Mouse (Mus musculus) heart, embryonic 14.5 days (tissue): Measurements from ENCODE around the gene Thbd. TPM values are rescaled to one million over a fixed set of nuclear protein-coding genes. Genes with fewer than 3 reads are reported as not detected.

Experiments used
- ATAC-seq: fragments of 200-750 bp; cut with Nextera tagmentation; 2 replicates; pipeline ENCODE4 v1.8.0; 2017; ENCODE audit warnings: low read depth, moderate TSS enrichment; ENCODE audit not compliant: insufficient number of reproducible peaks, insufficient read depth, low FRiP score
- H3K27ac ChIP-seq, 2 experiments: fragments of 200-500 bp in 1 of 2; fragments of 300-500 bp in 1 of 2; sonication (generic) in 1 of 2; replicated peaks in 1 of 2; 2 replicates each; pipeline ENCODE4 v1.5.1; 2012 to 2014; ENCODE audit warnings: low read depth in 2 of 2, low read length in 2 of 2, control low read depth in 1 of 2, mild to moderate bottlenecking in 1 of 2, mixed read lengths in 1 of 2; ENCODE audit not compliant: control insufficient read depth in 1 of 2, insufficient read depth in 1 of 2
- H3K27me3 ChIP-seq: fragments of 300-500 bp; sonication (generic); 2 replicates; pipeline ENCODE4 v1.6.1; 2014; ENCODE audit warnings: mild to moderate bottlenecking, low read length, control low read depth; ENCODE audit not compliant: control insufficient read depth, insufficient read depth
- H3K36me3 ChIP-seq: fragments of 300-500 bp; sonication (generic); 2 replicates; pipeline ENCODE4 v1.6.1; 2014; ENCODE audit warnings: mild to moderate bottlenecking, control low read depth, low read length, mixed read lengths; ENCODE audit not compliant: control insufficient read depth, insufficient read depth
- H3K4me1 ChIP-seq, 2 experiments: fragments of 200-500 bp in 1 of 2; fragments of 300-500 bp in 1 of 2; sonication (generic) in 1 of 2; 2 replicates each; pipeline ENCODE4 v1.6.1; 2012 to 2014; ENCODE audit warnings: low read length in 2 of 2, control low read depth in 1 of 2, mixed read lengths in 1 of 2; ENCODE audit not compliant: control insufficient read depth in 2 of 2, insufficient read depth in 2 of 2
- H3K4me2 ChIP-seq: fragments of 300-500 bp; sonication (generic); 2 replicates; pipeline ENCODE4 v1.6.1; 2014; ENCODE audit warnings: mild to moderate bottlenecking, low read length
- H3K4me3 ChIP-seq, 2 experiments: fragments of 200-500 bp in 1 of 2; fragments of 300-500 bp in 1 of 2; sonication (generic) in 1 of 2; 2 replicates each; pipeline ENCODE4 v1.5.1; 2012 to 2014; ENCODE audit warnings: low read length in 2 of 2, mild to moderate bottlenecking in 2 of 2, control low read depth in 1 of 2, low read depth in 1 of 2, moderate library complexity in 1 of 2; ENCODE audit not compliant: control insufficient read depth in 1 of 2, insufficient read depth in 1 of 2
- H3K9ac ChIP-seq: fragments of 300-500 bp; sonication (generic); 2 replicates; pipeline ENCODE4 v1.6.1; 2014; ENCODE audit warnings: mild to moderate bottlenecking, low read length
- H3K9me3 ChIP-seq: fragments of 300-500 bp; sonication (generic); 2 replicates; pipeline ENCODE4 v1.6.1; 2016; ENCODE audit warnings: low read length, control low read depth; ENCODE audit not compliant: control insufficient read depth
- WGBS: fragments of 180-500 bp; shearing (Covaris S2); extraction: QIAGEN DNeasy Blood & Tissue Kit; methylation state at CpG from one replicate; pipeline ENCODE4 v1.1.7; 2014; 5-methylcytosine and 5-hydroxymethylcytosine counted together
- polyA plus RNA-seq: library from polyadenylated mRNA; unstranded; fragments of >200 nt; fragmentation: Nextera tagmentation; extraction: Ambion mirVana; gene quantifications from 2 replicates; pipeline ENCODE4 v1.2.1, GENCODE M21; 2014

Gene Thbd
- polyA plus RNA-seq, 1 experiment from 2014 or later = 20.0 TPM

- H3K9me3 ChIP-seq = no peaks in the 10 kb centered on the region
- H3K27ac ChIP-seq = no peak overlapping the region
- H3K36me3 ChIP-seq = no peaks in the 10 kb centered on the region
- H3K4me1 ChIP-seq = peaks cover 10 to 13% of the 10 kb centered on the region in 2 experiments; a peak in 3 of 4 replicates
- no peak overlapping the region for H3K4me3 ChIP-seq
- peaks cover 22% of the 10 kb centered on the region for H3K27me3 ChIP-seq
- no peak; the same call in 1 of the 2 replicates for ATAC-seq
- WGBS = 31% methylated on average over 11 of the region's 11 CpGs
- peak overlapping the region; percentile 11; the same call in 1 of the 2 replicates for H3K4me2 ChIP-seq
- H3K9ac ChIP-seq = no peak overlapping the region
Observed at GRCm38 (mm10) chr2:148397015-148397783, 10.8 kb downstream of the Thbd start.

GRCm38 (mm10) chr2:148396209-148396608 is 11.8 kb downstream of the Thbd start:
- Histone ChIP-seq H3K27ac (no peak overlapping the region), H3K36me3 (no peaks in the 10 kb centered on the region), H3K9ac (no peak overlapping the region), H3K4me3 (no peak overlapping the region), H3K4me1 (peaks cover 10 to 13% of the 10 kb centered on the region in 2 experiments; a peak in 3 of 4 replicates), H3K9me3 (no peaks in the 10 kb centered on the region), H3K4me2 (peak overlapping the region; percentile 99), H3K27me3 (peaks cover 23% of the 10 kb centered on the region)
- 67% methylated on average over 10 of the region's 10 CpGs for WGBS
- no peak for ATAC-seq

GRCm38 (mm10) chr2:148395131-148396051 is 12.6 kb downstream of the Thbd start, which contains the start of gene Sstr4:
TSS of gene Sstr4 (plus strand) at chr2:148395344.
- ATAC-seq = peak; percentile 49
- Histone ChIP-seq H3K4me1 (peaks cover 10 to 13% of the 10 kb centered on the region in 2 experiments; a peak in 3 of 4 replicates), H3K9ac (peak within 1 kb of the TSS; percentile 61), H3K9me3 (no peaks in the 10 kb centered on the region), H3K4me2 (peak within 1 kb of the TSS; percentile 99), H3K27ac (no peak within 1 kb of the TSS), H3K36me3 (no peaks in the 10 kb centered on the region), H3K4me3 (peak within 1 kb of the TSS; percentile 59), H3K27me3 (peaks cover 29% of the 10 kb centered on the region)
- WGBS = 4% methylated on average over 83 of the region's 83 CpGs

- Histone ChIP-seq H3K27me3 (peaks cover 29% of the 10 kb centered on the region), H3K4me1 (peaks cover 10 to 13% of the 10 kb centered on the region in 2 experiments; a peak in 3 of 4 replicates), H3K36me3 (no peaks in the 10 kb centered on the region), H3K9ac (no peak overlapping the region), H3K27ac (no peak overlapping the region), H3K4me3 (no peak overlapping the region), H3K9me3 (no peaks in the 10 kb centered on the region), H3K4me2 (no peak overlapping the region)
- ATAC-seq = no peak
Observed at GRCm38 (mm10) chr2:148393846-148394245, 14.1 kb downstream of the Thbd start.

GRCm38 (mm10) chr2:148393149-148393548 is 14.8 kb downstream of the Thbd start:
- 68% methylated on average over 1 of the region's 1 CpGs for WGBS
- no peak for ATAC-seq
- H3K27me3 ChIP-seq = peaks cover 29% of the 10 kb centered on the region

GRCm38 (mm10) chr2:148387652-148388581 is 20.1 kb downstream of the Thbd start:
- no peak overlapping the region for H3K9ac ChIP-seq
- no peak overlapping the region for H3K27ac ChIP-seq
- H3K4me3 ChIP-seq = no peak overlapping the region
- H3K27me3 ChIP-seq = 0 out of 2 replicates have a peak, but pooled peaks cover 10% of the 10 kb centered on the region
- H3K36me3 ChIP-seq = no peaks in the 10 kb centered on the region
- H3K4me1 ChIP-seq = no peaks in the 10 kb centered on the region
- ATAC-seq = no peak
- no peak overlapping the region for H3K4me2 ChIP-seq
- WGBS = 57% methylated on average over 6 of the region's 6 CpGs
- H3K9me3 ChIP-seq = no peaks in the 10 kb centered on the region

More at GRCm38 (mm10) chr2:148393149-148393548, 14.8 kb downstream of the Thbd start:
- Histone ChIP-seq H3K36me3 (no peaks in the 10 kb centered on the region), H3K4me3 (no peak overlapping the region), H3K9me3 (no peaks in the 10 kb centered on the region), H3K9ac (no peak overlapping the region), H3K4me2 (no peak overlapping the region), H3K4me1 (peaks cover 10 to 13% of the 10 kb centered on the region in 2 experiments; a peak in 3 of 4 replicates), H3K27ac (no peak overlapping the region)
